Mouse (Mus musculus) heart, embryonic 14.5 days (tissue): ENCODE data around the gene Aldh1l2. TPM values are rescaled to one million over a fixed set of nuclear protein-coding genes. Genes with fewer than 3 reads are reported as not detected.

Experiments used
- ATAC-seq: fragments of 200-750 bp; cut with Nextera tagmentation; 2 replicates; pipeline ENCODE4 v1.8.0; 2017; ENCODE audit warnings: low read depth, moderate TSS enrichment; ENCODE audit not compliant: insufficient number of reproducible peaks, insufficient read depth, low FRiP score
- H3K27ac ChIP-seq, 2 experiments: fragments of 200-500 bp in 1 of 2; fragments of 300-500 bp in 1 of 2; sonication (generic) in 1 of 2; replicated peaks in 1 of 2; 2 replicates each; pipeline ENCODE4 v1.5.1; 2012 to 2014; ENCODE audit warnings: low read depth in 2 of 2, low read length in 2 of 2, control low read depth in 1 of 2, mild to moderate bottlenecking in 1 of 2, mixed read lengths in 1 of 2; ENCODE audit not compliant: control insufficient read depth in 1 of 2, insufficient read depth in 1 of 2
- H3K27me3 ChIP-seq: fragments of 300-500 bp; sonication (generic); 2 replicates; pipeline ENCODE4 v1.6.1; 2014; ENCODE audit warnings: mild to moderate bottlenecking, low read length, control low read depth; ENCODE audit not compliant: control insufficient read depth, insufficient read depth
- H3K36me3 ChIP-seq: fragments of 300-500 bp; sonication (generic); 2 replicates; pipeline ENCODE4 v1.6.1; 2014; ENCODE audit warnings: mild to moderate bottlenecking, control low read depth, low read length, mixed read lengths; ENCODE audit not compliant: control insufficient read depth, insufficient read depth
- H3K4me1 ChIP-seq, 2 experiments: fragments of 200-500 bp in 1 of 2; fragments of 300-500 bp in 1 of 2; sonication (generic) in 1 of 2; 2 replicates each; pipeline ENCODE4 v1.6.1; 2012 to 2014; ENCODE audit warnings: low read length in 2 of 2, control low read depth in 1 of 2, mixed read lengths in 1 of 2; ENCODE audit not compliant: control insufficient read depth in 2 of 2, insufficient read depth in 2 of 2
- H3K4me2 ChIP-seq: fragments of 300-500 bp; sonication (generic); 2 replicates; pipeline ENCODE4 v1.6.1; 2014; ENCODE audit warnings: mild to moderate bottlenecking, low read length
- H3K4me3 ChIP-seq, 2 experiments: fragments of 200-500 bp in 1 of 2; fragments of 300-500 bp in 1 of 2; sonication (generic) in 1 of 2; 2 replicates each; pipeline ENCODE4 v1.5.1; 2012 to 2014; ENCODE audit warnings: low read length in 2 of 2, mild to moderate bottlenecking in 2 of 2, control low read depth in 1 of 2, low read depth in 1 of 2, moderate library complexity in 1 of 2; ENCODE audit not compliant: control insufficient read depth in 1 of 2, insufficient read depth in 1 of 2
- H3K9ac ChIP-seq: fragments of 300-500 bp; sonication (generic); 2 replicates; pipeline ENCODE4 v1.6.1; 2014; ENCODE audit warnings: mild to moderate bottlenecking, low read length
- H3K9me3 ChIP-seq: fragments of 300-500 bp; sonication (generic); 2 replicates; pipeline ENCODE4 v1.6.1; 2016; ENCODE audit warnings: low read length, control low read depth; ENCODE audit not compliant: control insufficient read depth
- WGBS: fragments of 180-500 bp; shearing (Covaris S2); extraction: QIAGEN DNeasy Blood & Tissue Kit; methylation state at CpG from one replicate; pipeline ENCODE4 v1.1.7; 2014; 5-methylcytosine and 5-hydroxymethylcytosine counted together
- polyA plus RNA-seq: library from polyadenylated mRNA; unstranded; fragments of >200 nt; fragmentation: Nextera tagmentation; extraction: Ambion mirVana; gene quantifications from 2 replicates; pipeline ENCODE4 v1.2.1, GENCODE M21; 2014

Gene Aldh1l2
- polyA plus RNA-seq, 1 experiment from 2014 or later: 16.8 TPM

DNA sequence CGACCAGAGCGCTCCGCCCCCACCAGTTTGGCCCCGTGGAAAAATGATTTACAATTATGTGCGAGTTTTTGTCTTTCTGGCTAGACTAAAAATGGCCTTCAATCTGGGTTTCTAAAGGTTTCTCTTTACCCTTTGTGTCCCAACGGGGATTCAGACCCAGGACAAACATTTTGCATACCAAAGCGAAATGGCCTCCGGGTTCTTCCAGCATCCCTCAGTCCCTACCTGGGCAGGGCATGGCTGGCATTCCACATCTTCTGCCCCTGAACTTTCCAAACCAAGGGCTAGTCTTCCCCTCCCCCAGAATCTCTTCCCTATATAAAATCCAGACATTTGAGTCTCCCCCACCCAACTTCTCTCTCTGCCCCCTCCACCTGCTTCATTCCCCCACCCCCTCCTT is 20.2 kb downstream of the Aldh1l2 start:
- H3K9me3 ChIP-seq: no peaks in the 10 kb centered on the region
- H3K4me2 ChIP-seq: no peak overlapping the region
- no peaks in the 10 kb centered on the region for H3K4me1 ChIP-seq
- no peak for ATAC-seq
- 84% methylated on average over 8 of the region's 8 CpGs for WGBS
- H3K27ac ChIP-seq: no peak overlapping the region
- no peak overlapping the region for H3K9ac ChIP-seq
- H3K27me3 ChIP-seq: no peaks in the 10 kb centered on the region
- peaks cover 29% of the 10 kb centered on the region for H3K36me3 ChIP-seq
- H3K4me3 ChIP-seq: no peak overlapping the region

DNA sequence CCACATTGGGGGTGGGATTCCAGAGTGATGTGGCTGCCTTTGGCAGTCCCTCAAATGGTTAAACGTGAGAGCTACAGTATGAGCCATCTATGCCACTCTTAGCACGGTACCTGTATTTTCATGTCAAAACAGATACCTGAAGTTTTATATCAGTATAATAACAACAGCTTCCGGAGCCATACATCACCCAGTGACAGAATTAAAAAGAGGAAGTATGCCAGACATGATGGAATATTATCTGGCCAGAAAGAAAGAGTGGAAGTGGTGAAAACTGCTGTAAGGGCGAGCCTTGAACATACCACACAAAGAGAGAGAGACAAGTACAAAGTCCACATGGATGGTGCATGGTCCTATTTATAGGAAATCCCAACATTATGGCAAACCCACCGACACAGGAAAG is 22.6 kb downstream of the Aldh1l2 start:
- no peak overlapping the region for H3K4me3 ChIP-seq
- H3K27me3 ChIP-seq: no peaks in the 10 kb centered on the region
- no peak overlapping the region for H3K4me2 ChIP-seq
- no peaks in the 10 kb centered on the region for H3K4me1 ChIP-seq
- H3K9me3 ChIP-seq: no peaks in the 10 kb centered on the region
- H3K27ac ChIP-seq: no peak overlapping the region
- no peak overlapping the region for H3K9ac ChIP-seq
- H3K36me3 ChIP-seq: peaks cover 19% of the 10 kb centered on the region
- no peak for ATAC-seq
- 71% methylated on average over 5 of the region's 5 CpGs for WGBS

DNA sequence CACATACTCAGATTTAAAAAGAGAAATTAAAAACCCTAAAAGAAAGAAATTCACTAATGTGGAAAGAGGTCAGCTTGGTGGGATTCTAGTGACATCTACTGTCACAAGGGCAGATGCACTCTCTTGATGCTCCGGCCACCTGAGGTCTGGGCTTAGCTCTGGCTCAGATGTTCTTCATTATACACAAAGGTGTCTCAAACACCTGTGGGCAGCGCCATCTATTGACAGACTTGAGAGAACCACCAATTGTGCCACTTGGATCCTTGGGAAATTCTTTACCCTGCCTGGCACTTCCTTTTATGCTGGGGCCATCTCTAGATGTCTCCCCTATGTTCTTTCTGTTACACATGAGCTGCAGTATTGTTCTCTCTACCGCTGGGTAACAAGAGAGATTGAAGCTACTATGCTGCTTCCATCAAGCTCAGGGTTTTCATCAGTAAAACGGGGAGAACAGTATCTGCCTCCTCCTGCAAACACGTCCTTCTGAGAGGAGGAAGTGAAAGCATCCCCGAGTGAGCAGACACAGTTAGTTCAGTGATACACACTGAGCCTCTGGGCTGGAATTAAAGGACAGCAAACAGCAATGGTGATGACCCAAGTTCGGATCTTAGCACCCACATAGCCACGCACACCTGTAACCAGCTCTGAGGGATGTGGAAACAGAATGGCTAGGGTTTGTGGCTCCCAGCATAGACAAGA is 24.8 kb downstream of the Aldh1l2 start:
- H3K9ac ChIP-seq: no peak overlapping the region
- peaks cover 19% of the 10 kb centered on the region for H3K36me3 ChIP-seq
- H3K27ac ChIP-seq: no peak overlapping the region
- no peak overlapping the region for H3K4me2 ChIP-seq
- no peaks in the 10 kb centered on the region for H3K4me1 ChIP-seq
- no peaks in the 10 kb centered on the region for H3K27me3 ChIP-seq
- WGBS: 62% methylated on average over 8 of the region's 8 CpGs
- ATAC-seq: no peak
- H3K9me3 ChIP-seq: no peaks in the 10 kb centered on the region
- H3K4me3 ChIP-seq: no peak overlapping the region

DNA sequence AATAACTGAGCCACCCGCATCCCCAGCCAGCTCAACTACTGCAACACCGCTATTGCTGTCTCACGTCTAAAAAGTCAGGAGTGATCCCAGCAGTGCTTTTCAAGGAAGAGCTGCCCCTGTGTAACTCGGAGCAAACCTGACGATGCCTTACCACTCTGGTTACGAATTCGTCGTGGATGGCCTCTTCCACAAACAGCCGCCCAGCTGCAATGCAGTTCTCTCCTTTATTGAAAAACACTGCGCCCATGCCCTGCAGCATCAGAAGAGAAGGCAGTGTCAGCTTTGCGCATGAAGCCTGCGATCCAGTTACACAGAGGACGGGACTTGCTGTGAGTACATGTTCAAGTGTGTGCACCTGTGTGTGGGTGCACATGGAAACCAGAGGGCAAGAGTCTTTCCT is 36.6 kb downstream of the Aldh1l2 start:
- H3K36me3 ChIP-seq: 0 out of 2 replicates have a peak, but pooled peaks cover 7% of the 10 kb centered on the region
- H3K27me3 ChIP-seq: no peaks in the 10 kb centered on the region
- H3K9me3 ChIP-seq: no peaks in the 10 kb centered on the region
- no peak overlapping the region for H3K9ac ChIP-seq
- H3K4me1 ChIP-seq: no peaks in the 10 kb centered on the region
- H3K4me3 ChIP-seq: no peak overlapping the region
- H3K27ac ChIP-seq: no peak overlapping the region
- no peak for ATAC-seq
- WGBS: 89% methylated on average over 13 of the region's 13 CpGs
- H3K4me2 ChIP-seq: no peak overlapping the region

DNA sequence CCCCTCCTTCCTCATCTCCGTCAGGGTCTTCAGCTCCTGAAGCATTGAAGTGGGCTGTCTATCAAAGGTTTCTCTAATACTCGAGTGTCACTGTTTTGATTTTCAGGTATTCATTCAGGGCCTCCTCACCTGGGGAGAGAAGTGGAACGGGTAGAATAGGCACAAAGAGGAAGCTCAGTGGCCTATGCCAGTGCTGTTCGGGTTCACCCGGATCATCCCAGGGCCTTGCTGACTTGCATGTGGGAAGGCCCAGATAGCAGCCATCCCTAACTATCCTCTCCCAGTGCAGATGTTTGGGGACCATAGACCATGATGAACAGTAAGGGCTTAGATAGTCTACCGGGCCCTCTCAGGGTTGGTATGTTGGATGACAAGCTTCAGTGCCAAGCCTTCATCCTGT is 43.4 kb downstream of the Aldh1l2 start:
- Histone ChIP-seq H3K9me3 (no peaks in the 10 kb centered on the region), H3K4me3 (no peak overlapping the region), H3K27me3 (no peaks in the 10 kb centered on the region), H3K4me1 (no peaks in the 10 kb centered on the region), H3K9ac (no peak overlapping the region), H3K36me3 (peaks cover 39% of the 10 kb centered on the region), H3K4me2 (no peak overlapping the region), H3K27ac (no peak overlapping the region)
- 82% methylated on average over 6 of the region's 6 CpGs for WGBS
- ATAC-seq: no peak

- H3K27ac ChIP-seq: no peak overlapping the region
- 86% methylated on average over 5 of the region's 5 CpGs for WGBS
- no peak overlapping the region for H3K4me2 ChIP-seq
- H3K9ac ChIP-seq: no peak overlapping the region
- H3K9me3 ChIP-seq: no peaks in the 10 kb centered on the region
- ATAC-seq: no peak
- H3K36me3 ChIP-seq: no peaks in the 10 kb centered on the region
- H3K27me3 ChIP-seq: no peaks in the 10 kb centered on the region
- H3K4me3 ChIP-seq: no peak overlapping the region
- no peaks in the 10 kb centered on the region for H3K4me1 ChIP-seq
Observed at GRCm38 (mm10) chr10:83477286-83477685, 56.7 kb downstream of the Aldh1l2 start.

- Histone ChIP-seq H3K27me3 (no peaks in the 10 kb centered on the region), H3K4me2 (no peak overlapping the region), H3K4me1 (no peaks in the 10 kb centered on the region), H3K9ac (no peak overlapping the region), H3K27ac (no peak overlapping the region), H3K36me3 (no peaks in the 10 kb centered on the region), H3K9me3 (no peaks in the 10 kb centered on the region), H3K4me3 (no peak overlapping the region)
- WGBS: 92% methylated on average over 13 of the region's 13 CpGs
- ATAC-seq: no peak
Observed at GRCm38 (mm10) chr10:83475226-83475625, 58.7 kb downstream of the Aldh1l2 start.

GRCm38 (mm10) chr10:83457531-83457930 is 76.4 kb downstream of the Aldh1l2 start:
- WGBS: 87% methylated on average over 3 of the region's 3 CpGs
- Histone ChIP-seq H3K9me3 (peaks cover 26% of the 10 kb centered on the region), H3K4me1 (no peaks in the 10 kb centered on the region), H3K36me3 (no peaks in the 10 kb centered on the region), H3K4me3 (no peak overlapping the region), H3K9ac (no peak overlapping the region), H3K4me2 (no peak overlapping the region), H3K27me3 (no peaks in the 10 kb centered on the region), H3K27ac (no peak overlapping the region)
- no peak for ATAC-seq
